Mouse (Mus musculus) stomach, embryonic 14.5 days (tissue): ENCODE measurements around the gene Maml3. TPM values are rescaled to one million over a fixed set of nuclear protein-coding genes. Genes with fewer than 3 reads are reported as not detected.

Experiments used
- ATAC-seq: fragments of 200-750 bp; cut with Nextera tagmentation; 2 replicates; pipeline ENCODE4 v1.8.0; 2017; ENCODE audit warnings: low read depth, moderate TSS enrichment; ENCODE audit not compliant: insufficient number of reproducible peaks, insufficient read depth, low FRiP score
- H3K27ac ChIP-seq: fragments of 300-500 bp; sonication (generic); 2 replicates; pipeline ENCODE4 v1.5.1; 2014; ENCODE audit warnings: mild to moderate bottlenecking, low read length, moderate library complexity, mixed read lengths
- H3K27me3 ChIP-seq: fragments of 300-500 bp; sonication (generic); 2 replicates; pipeline ENCODE4 v1.6.1; 2014; ENCODE audit warnings: low read length, control low read depth, mixed read lengths; ENCODE audit not compliant: control insufficient read depth, insufficient read depth
- H3K36me3 ChIP-seq: fragments of 300-500 bp; sonication (generic); 2 replicates; pipeline ENCODE4 v1.6.1; 2014; ENCODE audit warnings: mild to moderate bottlenecking, control low read depth, low read length, moderate library complexity, mixed read lengths; ENCODE audit not compliant: control insufficient read depth, insufficient read depth
- H3K4me1 ChIP-seq: fragments of 300-500 bp; sonication (generic); 2 replicates; pipeline ENCODE4 v1.6.1; 2014; ENCODE audit warnings: low read length, control low read depth, mixed read lengths; ENCODE audit not compliant: control insufficient read depth, insufficient read depth
- H3K4me2 ChIP-seq: fragments of 300-500 bp; sonication (generic); replicated peaks from 2 replicates; pipeline ENCODE4 v1.6.1; 2014; ENCODE audit warnings: low read depth, low read length, control low read depth
- H3K4me3 ChIP-seq: fragments of 300-500 bp; sonication (generic); 2 replicates; pipeline ENCODE4 v1.5.1; 2014; ENCODE audit warnings: low read depth, low read length, control low read depth
- H3K9ac ChIP-seq: fragments of 300-500 bp; sonication (generic); replicated peaks from 2 replicates; pipeline ENCODE4 v1.6.1; 2014; ENCODE audit warnings: low read depth, mild to moderate bottlenecking, control low read depth, low read length, moderate library complexity, mixed read lengths
- H3K9me3 ChIP-seq: fragments of 300-500 bp; sonication (generic); 2 replicates; pipeline ENCODE4 v1.6.1; 2016; ENCODE audit warnings: low read depth, low read length, control low read depth; ENCODE audit not compliant: control insufficient read depth
- WGBS: fragments of 180-500 bp; shearing (Covaris S2); extraction: QIAGEN DNeasy Blood & Tissue Kit; methylation state at CpG from one replicate; pipeline ENCODE4 v1.1.7; 2014; 5-methylcytosine and 5-hydroxymethylcytosine counted together
- polyA plus RNA-seq: library from polyadenylated mRNA; unstranded; fragments of >200 nt; fragmentation: Nextera tagmentation; extraction: Ambion mirVana; gene quantifications from 2 replicates; pipeline ENCODE4 v1.2.1, GENCODE M21; 2014

The Maml3 gene
- polyA plus RNA-seq, 1 experiment from 2014 or later, result 9.3 TPM

- Histone ChIP-seq H3K9me3 (no peaks in the 10 kb centered on the region), H3K4me3 (no peak overlapping the region)
- WGBS, result 83% methylated on average over 8 of the region's 8 CpGs
Measured at GRCm38 (mm10) chr3:51913498-51913897, 191.4 kb downstream of the Maml3 start.

DNA sequence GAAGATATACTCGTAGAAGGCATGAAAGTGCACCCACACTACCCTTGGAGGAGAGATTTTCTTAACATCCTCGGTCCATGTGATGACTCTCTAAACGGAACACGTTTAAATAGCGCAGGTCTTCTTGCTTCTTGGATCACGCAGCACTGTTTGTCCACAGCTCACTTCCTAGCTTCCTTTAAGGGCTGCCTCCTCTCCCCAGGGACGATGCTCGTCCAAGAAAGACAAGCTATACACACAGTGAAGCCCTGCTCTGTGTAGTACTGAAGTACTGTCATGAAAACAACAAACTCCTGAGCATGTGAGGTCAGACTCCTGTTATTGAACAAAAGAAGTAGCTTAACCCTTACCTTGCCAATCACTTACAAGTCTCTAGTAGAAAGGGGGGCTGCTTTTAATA, 192.7 kb downstream of the Maml3 start:
- 39% methylated on average over 8 of the region's 8 CpGs for WGBS
- no peak overlapping the region for H3K4me3 ChIP-seq

More at GRCm38 (mm10) chr3:51913498-51913897, 191.4 kb downstream of the Maml3 start:
- no peak overlapping the region for H3K27ac ChIP-seq
- no peak overlapping the region for H3K4me2 ChIP-seq
- peaks cover 42% of the 10 kb centered on the region for H3K4me1 ChIP-seq
- H3K36me3 ChIP-seq, result no peaks in the 10 kb centered on the region
- H3K9ac ChIP-seq, result no peak overlapping the region
- no peaks in the 10 kb centered on the region for H3K27me3 ChIP-seq
- ATAC-seq, result no peak

DNA sequence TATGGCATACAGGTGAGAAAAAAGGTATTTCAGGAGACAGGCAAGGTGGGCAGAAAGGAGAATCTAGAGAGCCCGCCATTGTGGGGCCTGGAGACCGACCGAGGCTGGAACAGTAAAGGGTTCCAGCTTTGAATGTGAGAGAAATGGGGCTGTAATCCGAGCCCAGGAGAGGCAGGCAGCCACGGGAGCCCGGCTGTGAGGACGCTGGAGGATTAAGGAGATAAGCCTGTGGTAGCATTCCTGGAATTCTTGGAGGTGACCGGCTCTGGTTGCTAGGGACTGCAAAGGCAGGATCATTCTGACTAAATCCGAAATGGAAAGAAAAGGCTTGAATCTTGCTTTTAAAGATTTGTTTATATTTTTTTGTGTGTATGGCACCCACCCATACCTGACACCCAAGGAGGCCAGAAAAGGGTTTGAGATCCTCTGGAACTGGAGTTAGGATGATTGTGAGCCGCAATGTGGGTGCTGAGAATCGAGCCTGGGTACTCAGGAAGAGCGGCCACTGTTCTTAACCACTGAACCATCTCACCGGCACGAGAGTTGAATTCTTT, 196.4 kb downstream of the Maml3 start:
- 27% methylated on average over 14 of the region's 14 CpGs for WGBS
- H3K27me3 ChIP-seq, result no peaks in the 10 kb centered on the region
- H3K4me3 ChIP-seq, result no peak overlapping the region
- ATAC-seq, result no peak
- H3K4me1 ChIP-seq, result peaks cover 37% of the 10 kb centered on the region
- no peak overlapping the region for H3K9ac ChIP-seq
- peak overlapping the region; percentile 22; the same call in 1 of the 2 replicates for H3K27ac ChIP-seq
- H3K9me3 ChIP-seq, result no peaks in the 10 kb centered on the region
- peak overlapping the region; percentile 29; the same call in 1 of the 2 replicates for H3K4me2 ChIP-seq
- H3K36me3 ChIP-seq, result no peaks in the 10 kb centered on the region

More for the DNA sequence above, 192.7 kb downstream of the Maml3 start:
- peaks cover 41% of the 10 kb centered on the region for H3K4me1 ChIP-seq
- H3K9ac ChIP-seq, result no peak overlapping the region
- no peak overlapping the region for H3K27ac ChIP-seq
- no peaks in the 10 kb centered on the region for H3K36me3 ChIP-seq
- no peak overlapping the region for H3K4me2 ChIP-seq
- ATAC-seq, result no peak
- H3K27me3 ChIP-seq, result no peaks in the 10 kb centered on the region
- no peaks in the 10 kb centered on the region for H3K9me3 ChIP-seq

- Histone ChIP-seq H3K4me2 (no peak overlapping the region), H3K9me3 (no peaks in the 10 kb centered on the region), H3K36me3 (no peaks in the 10 kb centered on the region), H3K27me3 (no peaks in the 10 kb centered on the region), H3K4me3 (no peak overlapping the region), H3K27ac (0 out of 2 replicates have a peak overlapping the region, but pooled peaks have one; percentile 6), H3K4me1 (peaks cover 35% of the 10 kb centered on the region), H3K9ac (no peak overlapping the region)
- WGBS, result 59% methylated on average over 10 of the region's 10 CpGs
- ATAC-seq, result peak; percentile 58; the same call in 1 of the 2 replicates
Measured at GRCm38 (mm10) chr3:51907113-51907860, 197.6 kb downstream of the Maml3 start.

DNA sequence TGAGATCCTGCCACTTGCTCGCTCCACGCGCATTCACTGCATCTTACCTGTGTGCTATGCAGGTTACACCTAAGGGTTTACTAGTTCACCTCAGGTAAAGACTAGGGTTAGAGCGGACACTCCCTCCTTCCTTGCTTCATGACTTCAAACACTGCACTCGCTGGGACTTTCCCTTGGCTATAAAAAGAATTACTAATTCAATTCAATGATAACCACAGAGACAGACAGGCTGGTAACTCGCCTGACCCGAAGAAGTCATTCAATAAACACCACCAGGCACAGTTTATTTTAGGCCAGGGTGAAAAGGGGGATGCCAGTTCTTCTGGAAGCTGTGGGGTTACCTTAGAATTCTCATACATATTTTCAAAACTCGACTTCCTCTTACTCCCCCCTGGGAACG, 199.0 kb downstream of the Maml3 start:
- H3K27ac ChIP-seq, result no peak overlapping the region
- no peak overlapping the region for H3K4me3 ChIP-seq
- H3K27me3 ChIP-seq, result no peaks in the 10 kb centered on the region
- H3K36me3 ChIP-seq, result no peaks in the 10 kb centered on the region
- no peak overlapping the region for H3K9ac ChIP-seq
- WGBS, result 53% methylated on average over 9 of the region's 9 CpGs
- no peak for ATAC-seq
- H3K4me2 ChIP-seq, result no peak overlapping the region
- H3K9me3 ChIP-seq, result no peaks in the 10 kb centered on the region
- H3K4me1 ChIP-seq, result peaks cover 29% of the 10 kb centered on the region

DNA sequence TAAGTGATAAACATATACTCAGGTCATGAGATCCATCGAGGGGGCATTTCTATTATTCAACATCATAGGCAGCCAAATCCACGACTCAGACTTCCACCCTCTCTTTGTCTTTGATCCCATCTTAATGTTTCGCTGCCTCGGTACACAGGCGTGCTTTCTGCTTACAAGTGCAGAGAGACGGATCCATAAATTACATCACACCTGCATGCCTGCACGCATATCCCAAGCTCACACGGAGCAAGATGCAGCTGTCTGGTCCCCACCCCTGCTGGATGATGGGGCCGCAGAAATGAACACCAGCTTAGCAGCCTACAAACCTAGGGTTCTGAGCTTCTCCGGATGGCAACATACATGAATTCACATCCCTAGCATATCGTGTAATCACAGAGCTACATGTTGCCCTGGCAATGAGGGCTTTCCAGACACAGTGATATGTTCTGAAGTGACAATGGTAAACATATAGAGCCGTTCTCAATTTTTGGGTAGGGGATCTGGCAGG, 200.5 kb downstream of the Maml3 start:
- Histone ChIP-seq H3K4me1 (peaks cover 29% of the 10 kb centered on the region), H3K27ac (no peak overlapping the region), H3K9ac (no peak overlapping the region), H3K27me3 (no peaks in the 10 kb centered on the region), H3K4me3 (no peak overlapping the region), H3K36me3 (no peaks in the 10 kb centered on the region), H3K4me2 (no peak overlapping the region), H3K9me3 (no peaks in the 10 kb centered on the region)
- 43% methylated on average over 12 of the region's 12 CpGs for WGBS
- ATAC-seq, result no peak

- peak overlapping the region; percentile 18; the same call in 1 of the 2 replicates for H3K27ac ChIP-seq
- no peak overlapping the region for H3K4me3 ChIP-seq
- H3K27me3 ChIP-seq, result no peaks in the 10 kb centered on the region
- no peak; the same call in 1 of the 2 replicates for ATAC-seq
- peaks cover 13% of the 10 kb centered on the region; the same call in 1 of the 2 replicates for H3K4me1 ChIP-seq
- H3K9ac ChIP-seq, result no peak overlapping the region
- no peaks in the 10 kb centered on the region for H3K9me3 ChIP-seq
- WGBS, result 41% methylated on average over 2 of the region's 2 CpGs
- no peak overlapping the region for H3K4me2 ChIP-seq
- no peaks in the 10 kb centered on the region for H3K36me3 ChIP-seq
Measured at GRCm38 (mm10) chr3:51901151-51901550, 203.7 kb downstream of the Maml3 start.

DNA sequence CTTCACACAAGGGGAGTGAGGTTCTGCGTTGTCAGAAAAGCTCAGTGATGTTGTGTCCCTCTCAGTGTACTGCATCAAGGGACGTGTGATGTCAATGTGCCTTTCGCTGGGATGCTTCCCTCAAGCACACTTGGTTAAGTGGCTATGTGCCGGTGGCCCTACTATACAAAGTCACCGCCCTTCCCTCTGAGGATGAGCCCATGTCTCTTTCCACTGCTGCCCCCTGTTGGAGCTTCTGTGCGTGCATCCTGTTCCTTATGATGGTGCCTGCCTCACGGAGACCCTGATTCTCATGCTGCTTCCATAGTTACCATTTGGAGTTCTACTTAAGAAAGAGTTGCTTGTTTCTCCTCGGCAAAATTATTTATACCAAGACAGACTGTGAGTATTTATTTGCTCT, 210.4 kb downstream of the Maml3 start:
- Histone ChIP-seq H3K27me3 (no peaks in the 10 kb centered on the region), H3K4me3 (no peak overlapping the region), H3K9ac (no peak overlapping the region), H3K36me3 (no peaks in the 10 kb centered on the region), H3K4me2 (no peak overlapping the region), H3K9me3 (no peaks in the 10 kb centered on the region), H3K4me1 (0 out of 2 replicates have a peak, but pooled peaks cover 2% of the 10 kb centered on the region), H3K27ac (no peak overlapping the region)
- WGBS, result 74% methylated on average over 8 of the region's 8 CpGs
- ATAC-seq, result no peak
